Mouse (Mus musculus) brain, embryonic 14.5 days (tissue): ENCODE data around the gene Inpp5k.

ENCODE experiments used
- CTCF ChIP-seq: fragments of 200-500 bp; IDR thresholded peaks from 2 replicates; pipeline ENCODE4 v1.5.1; 2012; ENCODE audit warnings: inconsistent platforms, mild to moderate bottlenecking, moderate library complexity, borderline replicate concordance; ENCODE audit not compliant: insufficient read depth, insufficient read length; ENCODE audit errors: extremely low read depth
- POLR2A ChIP-seq: fragments of 200-500 bp; IDR thresholded peaks from 2 replicates; pipeline ENCODE4 v1.6.1; 2012; ENCODE audit warnings: mild to moderate bottlenecking, inconsistent platforms, borderline replicate concordance; ENCODE audit not compliant: poor library complexity, insufficient read depth, insufficient read length, severe bottlenecking; ENCODE audit errors: extremely low read depth

DNA sequence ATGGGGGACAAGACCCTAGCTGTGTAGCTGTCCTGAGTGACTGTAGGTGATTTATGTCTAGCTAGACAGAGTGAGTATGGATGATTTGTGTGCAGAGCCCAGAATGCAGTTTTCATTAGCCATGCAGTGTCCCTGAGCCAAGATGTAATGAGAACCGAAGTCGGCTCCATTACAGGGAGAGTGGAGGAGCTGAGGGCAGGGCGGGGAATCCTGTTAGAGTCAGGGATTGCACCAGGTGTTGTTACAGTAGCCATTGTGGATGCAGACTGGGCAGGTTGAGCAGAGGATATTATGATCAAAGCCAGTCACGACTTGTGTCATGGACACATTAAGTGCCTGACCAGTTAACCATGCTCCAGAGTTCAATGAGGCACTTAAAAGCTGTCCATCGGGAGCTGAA is 12.5 kb downstream of the Inpp5k start:
- TF ChIP-seq CTCF (no peak), POLR2A (no peak)
